10 mouse cellular contexts compared by ENCODE assay signal in genomic region chr7:46833266-46833665, GRCm38 (mm10). TPM values are rescaled to one million over a fixed set of nuclear protein-coding genes. Genes with fewer than 3 reads are reported as not detected.
DNase-seq lines count a peak whose midpoint lies in the region; ATAC-seq lines count a peak whose summit lies in the region.
"Had no signal": no experiment of that assay in that cellular context is flagged by ENCODE, and none has a peak within 500 bp of the region (broad histone marks: within the 10 kb centered on the region; RNA-seq: fewer than 3 reads in every experiment).

No protein-coding gene starts in this region.

- H3K4me2 ChIP-seq in kidney, embryonic 16.5 days (replicated peaks; ENCODE audit: low read depth, low read length): no peak overlapping the region
- H3K4me2 ChIP-seq: limb, embryonic 15.5 days had no signal

- no peaks in the 10 kb centered on the region for H3K36me3 ChIP-seq in kidney, embryonic 16.5 days (ENCODE audit: insufficient read depth, low read length)
- H3K36me3 ChIP-seq: limb, embryonic 15.5 days had no signal

- DNase-seq in heart, adult 11 months: peak; percentile 97
- DNase-seq in heart, postnatal 36 days: no peak
- no peak for DNase-seq in right cerebral cortex, postnatal 14 days
- no peak for DNase-seq in right cerebral cortex, postnatal 4 days
- no peak for DNase-seq in frontal cortex, postnatal 36 days (ENCODE audit: low spot score in 2 of 2)

- no peak overlapping the region for H3K4me3 ChIP-seq in kidney, embryonic 16.5 days (ENCODE audit: low read length)
- H3K4me3 ChIP-seq: limb, embryonic 15.5 days had no signal

- no peaks in the 10 kb centered on the region for H3K27me3 ChIP-seq in kidney, embryonic 16.5 days (ENCODE audit: insufficient read depth, low read length)
- H3K27me3 ChIP-seq: limb, embryonic 15.5 days; Patski had no signal

- peak; percentile 62; the same call in 1 of the 2 replicates for ATAC-seq in erythroid progenitor cell, adult 5-6 weeks (replicated peaks; ENCODE audit: low FRiP score, poor library complexity, severe bottlenecking)
- peak; percentile 88 for ATAC-seq in kidney, embryonic 16.5 days (ENCODE audit: low FRiP score, low TSS enrichment)
- peak; percentile 88 for ATAC-seq in megakaryocyte progenitor cell, adult 5-6 weeks (replicated peaks; ENCODE audit: poor library complexity)
- ATAC-seq: Patski had no signal

- no peak overlapping the region for H3K9ac ChIP-seq in kidney, embryonic 16.5 days (replicated peaks; ENCODE audit: low read length)
- H3K9ac ChIP-seq: limb, embryonic 15.5 days had no signal

- no peak overlapping the region; the same call in 1 of the 2 replicates for H3K27ac ChIP-seq in kidney, embryonic 16.5 days (ENCODE audit: low read length)
- H3K27ac ChIP-seq: limb, embryonic 15.5 days had no signal

- no peaks in the 10 kb centered on the region for H3K9me3 ChIP-seq in kidney, embryonic 16.5 days (ENCODE audit: low read length)
- H3K9me3 ChIP-seq: limb, embryonic 15.5 days had no signal

- 41% methylated on average over 6 of the region's 6 CpGs for WGBS in kidney, embryonic 16.5 days

- intact Hi-C loops in heart, postnatal 36 days (cut with DNase I): no loop called here

- H3K4me1 ChIP-seq in kidney, embryonic 16.5 days (ENCODE audit: insufficient read depth, low read length): peaks cover 25% of the 10 kb centered on the region

RNA-seq across cellular contexts. Expression of gene Ldha, which starts 8.0 kb away (rescaled TPM):
- 100 to 1,000 TPM; 776 to 801 TPM for total RNA-seq in heart, postnatal 36 days (2021)
- total RNA-seq in erythroid progenitor cell, adult 5-6 weeks (2015; ENCODE audit: low replicate concordance): 72.9 and 85.4 TPM in 2 replicates
- 29.2 and 59.4 TPM in 2 replicates for total RNA-seq in erythroid progenitor cell, adult 5-6 weeks (2017; ENCODE audit: low replicate concordance)
- 1,802 and 1,946 TPM in 2 replicates for polyA plus RNA-seq in kidney, embryonic 16.5 days (2015; fragmentation: Nextera tagmentation; extraction: Ambion mirVana)
- total RNA-seq in megakaryocyte progenitor cell, adult 5-6 weeks (2015): 597 and 639 TPM in 2 replicates
- 442 and 446 TPM in 2 replicates for total RNA-seq in megakaryocyte progenitor cell, adult 5-6 weeks (2017)

RNA-seq across cellular contexts. Expression of gene Ldhc, which starts 27.7 kb away (rescaled TPM):
- total RNA-seq in heart, postnatal 36 days (2021): not detected
- total RNA-seq in erythroid progenitor cell, adult 5-6 weeks (2015; ENCODE audit: low replicate concordance): 2.2 TPM in 1 of 2 replicates, not detected in the other
- total RNA-seq in erythroid progenitor cell, adult 5-6 weeks (2017; ENCODE audit: low replicate concordance): 0.64 TPM in 1 of 2 replicates, not detected in the other
- 0.17 TPM in 1 of 2 replicates, not detected in the other for polyA plus RNA-seq in kidney, embryonic 16.5 days (2015; fragmentation: Nextera tagmentation; extraction: Ambion mirVana)
- total RNA-seq in megakaryocyte progenitor cell, adult 5-6 weeks (2015): 0.44 and 0.49 TPM in 2 replicates
- total RNA-seq in megakaryocyte progenitor cell, adult 5-6 weeks (2017): 1.3 TPM in 1 of 2 replicates, not detected in the other
- polyA plus RNA-seq: Patski had no signal

RNA-seq across cellular contexts. Expression of gene Gtf2h1, which starts 37.4 kb away (rescaled TPM):
- 10 to 100 TPM; 16.9 to 19.5 TPM for total RNA-seq in heart, postnatal 36 days (2021)
- total RNA-seq in erythroid progenitor cell, adult 5-6 weeks (2015; ENCODE audit: low replicate concordance): 16.2 and 28.5 TPM in 2 replicates
- total RNA-seq in erythroid progenitor cell, adult 5-6 weeks (2017; ENCODE audit: low replicate concordance): 15.2 and 25.9 TPM in 2 replicates
- polyA plus RNA-seq in kidney, embryonic 16.5 days (2015; fragmentation: Nextera tagmentation; extraction: Ambion mirVana): 45.7 and 50.5 TPM in 2 replicates
- 54.7 and 58.1 TPM in 2 replicates for total RNA-seq in megakaryocyte progenitor cell, adult 5-6 weeks (2015)
- total RNA-seq in megakaryocyte progenitor cell, adult 5-6 weeks (2017): 82.4 and 105 TPM in 2 replicates

RNA-seq across cellular contexts. Expression of gene Hps5, which starts 37.4 kb away (rescaled TPM):
- 10 to 100 TPM in 1 of 2 experiments, 1 to 10 TPM in 1; 8.8 to 12.7 TPM for total RNA-seq in heart, postnatal 36 days (2021)
- 7.2 and 9.2 TPM in 2 replicates for total RNA-seq in erythroid progenitor cell, adult 5-6 weeks (2015; ENCODE audit: low replicate concordance)
- total RNA-seq in erythroid progenitor cell, adult 5-6 weeks (2017; ENCODE audit: low replicate concordance): 19.8 and 29.9 TPM in 2 replicates
- 30.9 and 34.4 TPM in 2 replicates for polyA plus RNA-seq in kidney, embryonic 16.5 days (2015; fragmentation: Nextera tagmentation; extraction: Ambion mirVana)
- total RNA-seq in megakaryocyte progenitor cell, adult 5-6 weeks (2015): 13.5 and 17.5 TPM in 2 replicates
- 25.5 and 29.0 TPM in 2 replicates for total RNA-seq in megakaryocyte progenitor cell, adult 5-6 weeks (2017)

Comparison
In these comparisons a context has a peak if more than half of its experiments do, and no peak if none do; other contexts are left out.
1. RNA of gene Ldha, which starts 8.0 kb away (total RNA-seq): 776 to 801 TPM in heart, postnatal 36 days and 442 to 639 TPM in megakaryocyte progenitor cell, adult 5-6 weeks; 29.2 to 85.4 TPM in erythroid progenitor cell, adult 5-6 weeks; every median in the first group is over 4 times any median in the second.
2. Peak in every context shown above with its lines, with median percentiles within 50 percentile points of each other: ATAC-seq.